Mouse (Mus musculus) neural tube, embryonic 14.5 days (tissue): ENCODE measurements at regions not wholly inside any gene's neighbourhood (a gene's known extent, or its start where the extent isn't known, plus 50 kb on each side); places are given as distances from the start of the nearest gene placed in this dataset.

ENCODE experiments used
- ATAC-seq: fragments of 200-750 bp; cut with Nextera tagmentation; 2 replicates; pipeline ENCODE4 v1.8.0; 2017; ENCODE audit warnings: low read depth, mild to moderate bottlenecking, moderate TSS enrichment, moderate library complexity
- H3K27ac ChIP-seq: fragments of 300-500 bp; sonication (generic); 2 replicates; pipeline ENCODE4 v1.5.1; 2014; ENCODE audit warnings: low read depth, mild to moderate bottlenecking, control low read depth, low read length, moderate library complexity, mixed read lengths
- H3K27me3 ChIP-seq: fragments of 300-500 bp; sonication (generic); 2 replicates; pipeline ENCODE4 v1.6.1; 2014; ENCODE audit warnings: low read length; ENCODE audit not compliant: control insufficient read depth, insufficient read depth
- H3K36me3 ChIP-seq: fragments of 300-500 bp; sonication (generic); 2 replicates; pipeline ENCODE4 v1.6.1; 2014; ENCODE audit warnings: low read length, mixed read lengths; ENCODE audit not compliant: control insufficient read depth, insufficient read depth
- H3K4me1 ChIP-seq: fragments of 300-500 bp; sonication (generic); 2 replicates; pipeline ENCODE4 v1.6.1; 2014; ENCODE audit warnings: low read length; ENCODE audit not compliant: control insufficient read depth, insufficient read depth
- H3K4me2 ChIP-seq: fragments of 300-500 bp; sonication (generic); 2 replicates; pipeline ENCODE4 v1.6.1; 2014; ENCODE audit warnings: mild to moderate bottlenecking, low read depth, low read length, control low read depth
- H3K4me3 ChIP-seq: fragments of 300-500 bp; sonication (generic); 2 replicates; pipeline ENCODE4 v1.5.1; 2014; ENCODE audit warnings: low read depth, low read length, control low read depth, mixed read lengths
- H3K9ac ChIP-seq: fragments of 300-500 bp; sonication (generic); replicated peaks from 2 replicates; pipeline ENCODE4 v1.6.1; 2014; ENCODE audit warnings: low read depth, mild to moderate bottlenecking, control low read depth, low read length, mixed read lengths
- H3K9me3 ChIP-seq: fragments of 300-500 bp; sonication (generic); 2 replicates; pipeline ENCODE4 v1.6.1; 2016; ENCODE audit warnings: low read length; ENCODE audit not compliant: control insufficient read depth
- WGBS: fragments of 180-500 bp; shearing (Covaris S2); extraction: QIAGEN DNeasy Blood & Tissue Kit; methylation state at CpG from one replicate; pipeline ENCODE4 v1.1.7; 2014; 5-methylcytosine and 5-hydroxymethylcytosine counted together

- H3K4me3 ChIP-seq: no peak overlapping the region
- no peak for ATAC-seq
- H3K9me3 ChIP-seq: no peaks in the 10 kb centered on the region
- H3K4me2 ChIP-seq: no peak overlapping the region
- H3K36me3 ChIP-seq: no peaks in the 10 kb centered on the region
- no peak overlapping the region for H3K9ac ChIP-seq
- H3K27me3 ChIP-seq: no peaks in the 10 kb centered on the region
- WGBS: 76% methylated on average over 4 of the region's 4 CpGs
- no peak overlapping the region for H3K27ac ChIP-seq
- H3K4me1 ChIP-seq: no peaks in the 10 kb centered on the region
Measured at GRCm38 (mm10) chr19:18200105-18200782, 362.8 kb upstream of the Pcsk5 start.

- 19% methylated on average over 4 of the region's 4 CpGs for WGBS
- ATAC-seq: peak; percentile 82; the same call in 1 of the 2 replicates
- H3K27me3 ChIP-seq: no peaks in the 10 kb centered on the region
- H3K36me3 ChIP-seq: no peaks in the 10 kb centered on the region
- no peak overlapping the region for H3K27ac ChIP-seq
- H3K4me3 ChIP-seq: no peak overlapping the region
- no peak overlapping the region for H3K4me2 ChIP-seq
- no peak overlapping the region for H3K9ac ChIP-seq
- H3K4me1 ChIP-seq: peaks cover 5% of the 10 kb centered on the region; the same call in 1 of the 2 replicates
- H3K9me3 ChIP-seq: no peaks in the 10 kb centered on the region
Measured at GRCm38 (mm10) chr19:18189102-18189742, 351.8 kb upstream of the Pcsk5 start.

GRCm38 (mm10) chr19:18188122-18188866, 350.9 kb upstream of the Pcsk5 start:
- Histone ChIP-seq H3K4me2 (no peak overlapping the region), H3K27ac (no peak overlapping the region), H3K9me3 (no peaks in the 10 kb centered on the region), H3K9ac (no peak overlapping the region), H3K27me3 (no peaks in the 10 kb centered on the region), H3K4me3 (no peak overlapping the region), H3K4me1 (peaks cover 5% of the 10 kb centered on the region; the same call in 1 of the 2 replicates), H3K36me3 (no peaks in the 10 kb centered on the region)
- WGBS: 7% methylated on average over 9 of the region's 9 CpGs
- ATAC-seq: peak; percentile 49; the same call in 1 of the 2 replicates

- Histone ChIP-seq H3K4me3 (no peak overlapping the region), H3K27ac (no peak overlapping the region), H3K36me3 (no peaks in the 10 kb centered on the region), H3K4me2 (no peak overlapping the region), H3K4me1 (peaks cover 5% of the 10 kb centered on the region; the same call in 1 of the 2 replicates), H3K27me3 (no peaks in the 10 kb centered on the region), H3K9ac (no peak overlapping the region), H3K9me3 (no peaks in the 10 kb centered on the region)
- no peak for ATAC-seq
- 67% methylated on average over 1 of the region's 1 CpGs for WGBS
Measured at GRCm38 (mm10) chr19:18185767-18186554, 348.5 kb upstream of the Pcsk5 start.

- WGBS: 91% methylated on average over 2 of the region's 2 CpGs
- Histone ChIP-seq H3K9me3 (no peaks in the 10 kb centered on the region), H3K9ac (no peak overlapping the region), H3K36me3 (no peaks in the 10 kb centered on the region), H3K27me3 (no peaks in the 10 kb centered on the region), H3K4me1 (peaks cover 5% of the 10 kb centered on the region; the same call in 1 of the 2 replicates), H3K4me3 (no peak overlapping the region), H3K4me2 (no peak overlapping the region), H3K27ac (no peak overlapping the region)
- ATAC-seq: no peak
Measured at GRCm38 (mm10) chr19:18185211-18185610, 347.8 kb upstream of the Pcsk5 start.

GRCm38 (mm10) chr19:18176200-18176599, 338.8 kb upstream of the Pcsk5 start:
- Histone ChIP-seq H3K9ac (no peak overlapping the region), H3K4me3 (no peak overlapping the region), H3K9me3 (no peaks in the 10 kb centered on the region), H3K27me3 (no peaks in the 10 kb centered on the region), H3K4me2 (no peak overlapping the region), H3K27ac (no peak overlapping the region), H3K4me1 (no peaks in the 10 kb centered on the region), H3K36me3 (no peaks in the 10 kb centered on the region)
- WGBS: 78% methylated on average over 3 of the region's 3 CpGs
- no peak for ATAC-seq

- H3K36me3 ChIP-seq: no peaks in the 10 kb centered on the region
- H3K9me3 ChIP-seq: no peaks in the 10 kb centered on the region
- 90% methylated on average over 3 of the region's 3 CpGs for WGBS
- no peak overlapping the region for H3K9ac ChIP-seq
- no peak for ATAC-seq
- H3K4me2 ChIP-seq: no peak overlapping the region
- H3K27me3 ChIP-seq: no peaks in the 10 kb centered on the region
- no peaks in the 10 kb centered on the region for H3K4me1 ChIP-seq
- no peak overlapping the region for H3K27ac ChIP-seq
- no peak overlapping the region for H3K4me3 ChIP-seq
Measured at GRCm38 (mm10) chr19:18146494-18146893, 309.1 kb upstream of the Pcsk5 start.

GRCm38 (mm10) chr19:18130936-18131335, 293.5 kb upstream of the Pcsk5 start:
- H3K9me3 ChIP-seq: no peaks in the 10 kb centered on the region
- 94% methylated on average over 3 of the region's 3 CpGs for WGBS
- no peak overlapping the region for H3K4me2 ChIP-seq
- no peak overlapping the region for H3K9ac ChIP-seq
- ATAC-seq: no peak
- no peak overlapping the region for H3K4me3 ChIP-seq
- H3K27me3 ChIP-seq: no peaks in the 10 kb centered on the region
- no peak overlapping the region for H3K27ac ChIP-seq
- no peaks in the 10 kb centered on the region for H3K4me1 ChIP-seq
- H3K36me3 ChIP-seq: no peaks in the 10 kb centered on the region
